Mouse (Mus musculus) neural tube, embryonic 10.5 days (tissue): Measurements from ENCODE around the gene Igf1.

ENCODE experiments used
- DNase-seq: peaks from one replicate; pipeline ENCODE4 v3.0.0-alpha.2; 2017; ENCODE audit warnings: low spot score; ENCODE audit errors: extremely low spot score

The Igf1 gene

DNA sequence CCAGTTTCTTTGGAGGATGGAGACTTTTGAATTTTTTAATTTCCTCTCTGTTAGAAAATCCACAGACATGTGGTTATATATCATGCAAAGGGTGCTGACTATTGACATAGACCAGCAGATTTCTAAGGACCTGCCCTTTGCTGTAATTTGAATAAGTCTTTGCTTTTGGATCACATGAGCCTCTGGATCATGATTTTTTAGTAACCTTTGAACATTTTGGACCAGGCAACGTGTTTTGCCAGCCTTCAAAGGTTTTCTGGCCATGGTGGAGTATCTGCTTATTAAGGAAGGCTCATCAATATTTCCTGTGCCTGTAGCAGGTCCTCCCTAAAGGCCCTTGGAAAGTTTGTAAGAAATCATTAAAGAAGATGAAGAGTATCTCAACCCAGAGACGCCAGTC lies 37.3 kb downstream of the Igf1 start:
- no peak for DNase-seq

DNA sequence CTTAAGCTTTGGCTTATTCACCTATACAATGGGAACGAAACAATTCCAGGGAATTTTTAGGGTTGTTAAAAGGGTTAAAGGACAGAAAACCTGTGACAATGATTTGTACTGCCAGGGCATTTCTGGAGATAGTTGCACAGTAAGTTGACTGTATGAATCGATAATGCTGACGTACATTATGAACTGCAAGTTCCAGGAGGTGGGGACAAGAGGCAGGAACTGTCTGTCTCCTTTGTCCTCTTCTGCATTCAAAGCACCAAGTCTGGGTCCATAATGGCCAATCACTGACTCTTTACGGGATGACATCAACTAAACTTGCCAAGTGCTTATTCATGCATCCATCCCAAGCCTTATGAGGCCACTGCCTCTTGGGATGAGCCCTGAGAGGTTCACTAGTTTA lies 39.3 kb downstream of the Igf1 start:
- no peak for DNase-seq

DNA sequence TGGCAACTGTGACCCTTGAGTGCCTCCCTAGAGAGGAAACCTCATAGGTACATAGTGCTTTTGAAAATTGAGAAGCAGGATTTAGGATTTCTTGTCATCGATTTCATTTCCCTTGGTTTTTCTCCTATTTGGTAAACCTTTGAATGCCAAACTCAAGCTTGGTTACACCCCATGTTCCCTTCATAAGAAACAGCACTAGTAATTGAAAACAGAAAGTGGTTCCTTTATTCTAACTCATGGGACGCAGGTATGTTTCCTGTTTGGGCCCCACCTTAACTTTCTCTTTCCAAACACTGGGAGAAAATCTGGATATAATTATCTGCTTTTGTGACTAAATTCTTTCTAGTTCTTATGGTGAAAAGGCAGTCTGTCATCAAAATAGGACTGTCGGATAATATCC lies 40.8 kb downstream of the Igf1 start:
- no peak for DNase-seq

DNA sequence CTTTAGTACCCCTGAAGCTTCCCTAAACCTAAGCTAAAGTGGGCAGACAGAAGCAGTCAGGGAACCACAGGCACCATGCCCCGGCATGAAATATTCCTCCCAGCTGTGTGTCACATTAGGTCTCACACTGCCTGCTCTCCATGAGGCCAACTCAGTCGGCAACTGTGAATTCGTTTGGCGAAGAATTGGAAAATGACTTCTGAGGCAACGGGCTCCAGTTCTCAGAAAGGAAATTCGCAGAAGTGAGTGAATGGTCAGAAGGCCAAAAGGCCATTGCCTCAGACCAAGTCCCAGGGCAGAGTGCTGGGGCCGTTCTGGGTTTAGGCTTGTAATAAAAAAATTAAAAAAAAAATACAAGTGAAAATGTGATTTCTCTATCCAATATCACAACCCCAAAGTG lies 43.9 kb downstream of the Igf1 start:
- DNase-seq, result no peak

DNA sequence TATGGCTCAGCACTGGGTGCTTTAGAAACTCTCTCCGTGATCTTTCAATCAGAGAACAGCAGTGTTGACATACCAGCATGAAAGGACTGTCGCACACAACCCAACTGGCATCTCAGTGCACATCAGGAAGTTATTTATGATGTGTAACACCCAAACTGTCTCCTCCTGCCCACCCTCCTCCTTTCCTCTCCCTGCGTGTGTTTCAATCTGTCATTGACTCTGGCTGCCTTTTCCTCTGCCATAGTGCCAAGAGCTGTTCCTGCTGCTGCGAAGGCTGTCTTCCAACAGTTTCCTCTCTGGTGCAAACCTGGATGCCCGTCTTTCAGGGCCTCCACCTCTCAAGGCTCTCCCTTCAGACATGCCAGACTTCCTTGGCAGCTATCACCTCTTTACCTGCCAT lies 46.3 kb downstream of the Igf1 start:
- no peak for DNase-seq

DNA sequence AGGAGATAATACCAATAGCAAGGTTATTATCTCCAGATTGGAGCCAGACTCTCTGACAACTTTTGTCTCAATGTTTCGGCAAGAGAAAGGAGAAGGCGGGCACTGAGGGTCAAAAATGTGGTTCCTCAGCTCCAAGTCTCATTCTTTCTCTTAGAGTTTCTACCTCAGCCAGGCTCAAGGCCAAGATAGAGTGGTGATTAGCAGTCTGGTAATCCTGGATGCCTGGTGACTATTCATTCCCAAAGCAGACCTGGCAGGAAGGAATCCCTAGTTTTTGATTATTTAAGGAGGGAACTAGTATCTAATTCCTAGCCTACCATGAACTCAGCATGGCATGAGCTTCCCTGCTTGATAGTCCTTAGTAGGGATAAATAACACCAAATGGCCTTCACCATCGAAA lies 47.0 kb downstream of the Igf1 start:
- no peak for DNase-seq

DNA sequence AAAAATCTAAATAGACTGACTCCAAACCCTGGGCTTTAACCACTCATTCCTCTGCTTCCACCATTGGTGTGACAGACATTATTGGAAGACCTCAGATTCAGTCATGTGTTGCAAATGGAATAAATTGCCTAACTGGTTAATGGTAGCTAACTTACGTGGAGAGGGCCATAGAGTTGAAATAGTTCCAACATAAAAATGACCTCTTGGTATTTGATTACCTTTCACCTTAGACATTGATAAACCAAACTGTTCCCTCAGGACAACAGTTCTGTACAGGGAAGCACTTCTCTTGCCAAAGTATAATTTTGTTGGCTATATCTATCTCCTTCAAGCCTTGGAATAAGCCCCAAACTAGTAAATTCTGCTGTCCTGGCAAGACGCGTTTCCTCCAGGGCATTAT lies 48.1 kb downstream of the Igf1 start:
- DNase-seq, result no peak

DNA sequence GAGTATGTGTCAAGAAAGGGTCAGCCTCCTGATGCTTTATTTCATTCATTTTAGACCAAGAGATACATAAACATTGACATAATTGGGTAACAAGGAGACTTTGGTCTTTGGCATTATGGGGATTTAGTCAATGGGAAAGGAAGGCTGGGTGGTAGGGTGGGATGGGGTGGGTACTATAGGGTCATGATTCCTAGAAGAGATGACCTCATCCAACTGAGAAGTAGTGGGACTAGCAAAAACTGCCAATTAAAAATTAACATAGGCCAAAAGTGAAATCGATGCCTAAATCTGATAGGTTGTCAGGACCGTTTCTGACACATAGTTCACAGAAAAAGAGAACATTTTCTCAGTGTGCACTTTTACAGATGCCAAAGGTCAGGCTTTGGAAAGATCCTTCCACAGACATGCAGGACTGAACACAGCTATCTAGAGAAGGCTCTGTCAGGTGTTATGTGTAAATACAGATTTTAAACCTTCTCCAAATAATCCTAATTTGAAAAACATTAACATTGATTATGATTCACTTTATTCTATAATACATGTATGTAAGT lies 48.8 kb downstream of the Igf1 start:
- DNase-seq, result no peak

DNA sequence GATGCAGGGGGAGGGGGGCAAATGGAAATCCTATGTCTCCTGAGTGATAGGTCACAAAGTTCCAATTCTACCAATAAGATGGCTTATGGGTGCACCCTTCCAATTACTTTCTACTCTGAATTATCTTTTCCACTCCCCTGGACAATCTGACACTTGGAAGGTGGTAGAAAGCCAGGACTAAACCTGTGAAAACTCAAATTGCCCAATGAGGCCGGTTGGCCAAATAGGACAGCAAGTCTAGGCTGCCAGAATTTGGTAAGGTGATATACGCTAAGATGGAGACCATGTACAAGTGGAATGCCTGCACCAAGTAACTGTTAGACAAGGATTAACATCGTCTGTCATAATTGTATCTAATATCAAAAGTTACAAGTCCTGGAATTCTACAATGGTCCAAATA lies 55.8 kb downstream of the Igf1 start:
- no peak for DNase-seq

DNA sequence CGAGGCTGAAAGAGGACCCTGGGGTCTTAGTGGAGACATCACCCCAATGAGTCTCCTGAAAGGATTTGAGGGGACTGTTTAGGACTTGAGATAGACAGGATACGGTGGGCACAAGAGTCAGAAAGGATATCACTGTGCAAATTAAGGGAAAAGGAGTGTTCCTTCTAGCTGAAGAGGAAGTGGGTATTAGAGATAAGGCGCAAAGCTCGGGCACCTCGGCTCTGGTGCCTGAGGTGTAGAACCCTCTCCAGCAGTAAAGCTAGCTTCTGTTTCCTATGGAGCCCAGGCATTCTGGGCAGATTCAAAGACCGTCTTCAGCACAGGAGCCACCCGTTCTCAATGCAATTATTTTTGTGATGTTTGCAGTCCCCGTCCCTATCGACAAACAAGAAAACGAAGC lies 56.9 kb downstream of the Igf1 start:
- DNase-seq, result no peak

DNA sequence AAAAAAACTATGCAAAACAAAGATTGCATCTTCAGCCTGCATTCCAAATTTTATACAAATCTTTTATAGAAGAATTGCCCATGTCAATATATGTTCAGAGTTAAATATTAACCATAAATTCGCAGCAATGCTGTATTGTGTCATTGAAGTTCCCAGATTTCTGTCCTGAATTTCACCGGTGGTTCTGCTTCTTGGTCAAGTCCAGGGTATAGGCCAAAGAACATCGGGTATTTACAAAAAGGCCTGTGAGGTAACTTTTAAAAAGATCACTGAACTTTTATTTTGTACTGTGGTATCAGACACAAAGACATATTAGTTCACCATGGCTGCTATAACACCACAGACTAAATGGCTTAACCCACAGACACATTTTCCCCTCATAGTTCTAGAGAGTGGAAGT lies 57.7 kb downstream of the Igf1 start:
- no peak for DNase-seq

DNA sequence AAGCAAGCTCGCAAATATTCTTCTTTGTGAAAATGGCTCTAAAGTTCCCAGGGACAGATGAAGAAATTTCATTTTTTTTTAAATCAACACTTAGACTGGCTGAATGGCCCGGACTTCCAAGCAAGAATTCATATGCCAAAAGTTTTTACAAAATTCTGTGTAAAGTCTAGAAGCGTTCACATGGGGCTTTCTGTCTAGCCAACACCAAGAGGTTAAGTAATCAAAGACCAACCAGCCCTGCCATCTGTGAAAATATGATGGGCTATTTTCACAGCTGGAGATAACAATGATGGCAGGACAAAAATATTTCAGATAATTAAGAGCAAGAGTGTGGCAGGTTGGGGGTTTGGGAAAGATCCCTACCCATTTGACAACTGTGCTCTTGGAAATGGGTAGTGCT lies 64.2 kb downstream of the Igf1 start:
- DNase-seq, result no peak

DNA sequence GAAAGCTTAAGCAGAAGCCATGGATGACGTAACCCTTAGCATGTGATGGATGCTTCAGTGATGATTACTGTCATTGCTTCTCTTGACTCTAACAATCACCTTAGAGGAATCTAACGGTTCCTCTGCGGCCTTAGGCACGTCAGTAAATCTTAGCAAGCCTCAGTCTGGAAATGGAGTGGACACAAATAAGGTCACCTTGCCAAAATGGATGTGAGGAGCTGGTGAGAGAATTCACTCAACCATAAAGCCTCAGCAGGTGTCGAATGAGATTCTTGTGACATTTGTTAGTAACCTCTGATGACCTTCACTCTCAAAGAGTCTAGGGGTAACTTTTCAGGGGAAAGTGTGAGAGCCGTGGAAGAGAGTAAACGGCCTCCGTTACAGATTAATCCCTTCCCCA lies 68.5 kb downstream of the Igf1 start:
- DNase-seq, result no peak

DNA sequence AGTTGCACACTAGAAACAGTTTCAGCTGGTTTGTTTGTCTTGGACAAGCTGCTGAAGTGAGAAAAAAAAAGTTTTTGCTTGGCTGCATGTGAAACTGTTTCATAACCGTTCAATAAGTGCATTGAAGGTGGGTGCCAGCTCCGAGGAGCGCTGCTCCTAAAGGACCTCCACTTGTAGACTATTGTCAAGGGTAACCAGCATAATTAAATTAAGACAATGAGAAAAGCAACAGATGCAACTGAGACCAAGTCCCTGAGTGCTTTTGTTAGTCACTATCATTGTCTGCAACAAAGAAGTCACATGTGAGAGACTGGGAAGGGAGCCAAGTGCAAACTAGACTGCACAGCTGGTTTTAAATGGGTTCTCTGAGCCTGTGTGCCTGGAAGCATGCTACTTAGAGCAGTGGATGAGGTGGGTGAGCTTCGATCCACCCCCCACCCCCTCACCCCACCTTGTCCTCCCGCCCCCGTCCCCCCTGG lies 69.1 kb downstream of the Igf1 start:
- DNase-seq, result no peak

DNA sequence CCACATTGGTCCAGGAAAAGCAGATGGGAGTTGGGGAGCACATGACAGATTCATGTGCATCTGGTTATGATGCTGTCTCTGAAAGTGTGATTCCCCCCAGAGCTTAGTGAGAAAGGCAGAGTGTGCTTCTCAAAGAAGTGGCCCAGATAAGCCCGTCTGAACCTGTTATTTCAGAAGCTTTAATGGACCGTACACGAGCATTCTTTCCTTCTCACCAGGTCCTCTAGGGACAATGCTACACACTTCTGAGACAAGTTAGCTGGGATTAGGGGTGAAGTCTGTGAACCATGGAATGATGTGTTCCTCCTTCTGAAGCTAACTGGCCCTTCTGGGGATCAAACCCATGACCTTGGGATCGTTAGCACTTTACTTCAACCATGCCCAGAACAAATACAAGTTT lies 90.1 kb downstream of the Igf1 start:
- DNase-seq, result no peak

DNA sequence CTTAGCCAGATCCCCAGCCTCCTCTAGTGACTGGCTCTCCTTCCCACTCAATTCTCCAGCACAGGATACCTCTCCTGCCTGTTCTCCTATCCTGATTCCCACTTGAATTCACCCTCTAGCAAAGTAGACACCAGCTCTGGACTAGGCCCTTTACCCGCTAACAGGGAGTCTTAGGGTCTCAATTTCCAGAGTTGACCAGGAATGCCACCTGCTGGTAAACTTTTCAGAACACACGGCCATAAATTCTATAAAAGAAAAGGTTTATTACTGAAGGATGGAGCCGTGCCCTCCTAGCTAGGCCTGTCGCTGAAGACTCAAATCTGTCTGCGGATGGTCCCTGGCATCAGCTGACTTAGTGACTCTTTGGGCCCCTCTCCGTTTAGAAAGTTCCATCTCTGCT lies 113.5 kb downstream of the Igf1 start:
- DNase-seq, result no peak

DNA sequence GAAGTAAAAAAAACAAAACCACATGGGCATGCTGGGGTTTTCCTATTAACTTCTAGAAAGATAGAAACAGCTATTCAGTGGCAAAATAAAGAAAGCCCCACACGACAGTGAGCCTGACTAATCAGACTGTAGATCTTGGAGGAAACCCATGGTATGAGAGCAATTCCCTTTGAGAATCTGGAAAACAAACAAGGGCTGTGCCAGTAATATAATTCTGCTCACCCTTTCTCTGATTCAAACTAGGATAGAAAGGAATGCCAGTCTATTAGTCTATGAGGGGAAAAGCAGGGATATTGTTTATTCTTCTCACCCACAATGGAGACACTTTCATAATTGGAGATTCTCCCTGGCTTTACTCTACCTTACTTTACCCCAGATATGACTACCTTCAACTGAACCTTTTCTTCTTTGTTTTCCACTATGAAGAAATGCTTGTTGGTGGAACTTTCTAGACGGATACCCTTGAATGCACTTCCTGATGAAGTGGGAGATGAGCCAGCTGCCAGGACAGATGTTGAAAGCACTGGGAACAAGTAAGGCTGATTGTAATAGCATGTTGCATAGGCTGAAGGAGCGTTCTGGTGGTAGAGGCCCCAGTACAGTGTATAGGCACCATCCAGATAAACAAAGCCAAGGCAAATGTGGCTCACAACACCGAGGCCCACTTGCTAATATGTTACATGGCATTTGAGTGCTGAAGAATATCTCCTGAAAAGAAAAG lies 116.0 kb downstream of the Igf1 start:
- DNase-seq, result no peak

DNA sequence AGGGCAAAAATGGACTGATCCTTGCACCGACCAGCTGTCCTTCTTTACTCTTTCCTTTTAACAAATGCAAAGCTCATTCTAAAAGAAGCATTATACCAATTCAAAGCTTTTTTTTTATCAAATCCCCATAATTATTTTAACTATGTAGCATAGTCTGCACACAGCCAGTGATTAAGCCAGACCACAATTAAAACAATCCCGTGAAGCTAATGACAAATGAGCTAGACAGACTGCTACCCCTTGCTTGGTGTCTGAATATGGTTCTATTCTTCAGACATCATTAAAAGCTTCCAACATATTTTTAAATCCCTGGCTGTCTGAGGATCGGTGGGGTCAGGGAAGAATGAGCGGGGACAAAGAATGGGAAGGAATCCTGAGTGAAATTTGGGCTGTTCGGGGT lies 127.3 kb downstream of the Igf1 start:
- no peak for DNase-seq

DNA sequence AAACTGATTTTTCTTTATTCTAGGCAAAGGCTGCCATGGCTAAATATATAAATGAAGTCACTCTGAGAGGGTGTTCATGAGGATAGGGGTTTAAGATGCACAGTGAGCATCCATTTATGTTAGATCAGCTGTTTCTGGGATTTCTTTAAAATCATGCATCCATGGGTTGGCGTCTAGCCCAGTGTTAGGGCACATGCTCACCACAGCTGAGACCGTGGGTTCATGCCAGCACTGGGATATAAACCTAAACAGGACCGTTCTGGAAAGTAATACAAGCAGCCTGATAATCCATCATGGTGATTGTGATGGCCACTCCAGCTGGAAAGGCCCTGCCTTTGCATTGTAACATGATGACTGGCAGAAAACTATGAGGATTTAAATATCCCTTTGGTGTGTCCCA lies 128.1 kb downstream of the Igf1 start:
- DNase-seq, result no peak
